ENCODE assay signal across 14 mouse cellular contexts in the genomic region with DNA sequence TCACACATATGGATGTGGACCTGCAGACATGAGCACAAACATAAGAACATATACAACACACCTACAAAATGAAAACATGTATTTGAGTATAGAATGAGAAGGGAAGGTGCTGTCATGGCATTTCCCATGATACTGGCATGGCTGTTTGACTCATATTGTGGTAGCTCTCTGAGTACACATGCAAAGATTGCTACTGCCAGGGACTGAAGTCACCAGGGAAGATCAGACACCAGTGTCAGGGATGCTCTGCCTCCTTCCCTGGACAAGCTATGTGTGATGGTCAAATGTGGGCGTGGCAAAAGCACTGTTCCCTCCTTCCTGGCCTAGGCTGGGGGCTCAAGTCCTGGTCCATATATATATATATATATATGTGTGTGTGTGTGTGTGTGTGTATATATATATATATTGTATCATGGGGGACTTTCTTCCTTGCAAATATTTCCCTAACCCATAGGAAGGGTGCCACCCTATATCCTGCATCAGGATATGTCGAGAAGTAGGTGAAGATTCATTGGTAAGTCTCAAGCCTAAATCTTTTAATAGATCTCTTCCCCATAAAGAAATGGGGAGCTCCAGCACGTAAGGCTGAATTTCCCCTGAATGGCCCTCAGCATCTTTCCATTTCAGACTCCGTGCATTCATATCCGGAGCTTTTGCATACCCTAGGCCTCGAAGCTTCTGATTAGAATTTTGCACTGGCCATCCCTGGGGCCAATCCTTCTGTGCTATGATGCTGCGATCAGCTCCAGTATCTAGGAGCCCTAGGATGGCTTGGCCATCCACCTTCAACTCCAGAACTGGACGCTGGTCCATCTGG. TPM values are rescaled to one million over a fixed set of nuclear protein-coding genes. Genes with fewer than 3 reads are reported as not detected.
DNase-seq lines count a peak whose midpoint lies in the region; ATAC-seq and TF ChIP-seq lines count a peak whose summit lies in the region.
"Not testable (repeated sequence)": the region's sequence is repeated elsewhere in the genome, so short reads cannot be mapped to it uniquely, and the experiment has no call there.
"Had no signal": no experiment of that assay in that cellular context is flagged by ENCODE, and none has a peak within 500 bp of the region (broad histone marks: within the 10 kb centered on the region; RNA-seq: fewer than 3 reads in every experiment).

No protein-coding gene starts in this region.

- TF ChIP-seq POLR2A in limb, embryonic 14.5 days (IDR thresholded peaks at IDR 0.05; ENCODE audit: borderline replicate concordance, extremely low read depth, insufficient read depth, insufficient read length) = not testable (repeated sequence)

- H3K9me3 ChIP-seq in embryonic facial prominence, embryonic 14.5 days (ENCODE audit: control insufficient read depth, low read length) = peaks cover 58% of the 10 kb centered on the region
- peaks cover 48% of the 10 kb centered on the region for H3K9me3 ChIP-seq in heart, embryonic 11.5 days (replicated peaks; ENCODE audit: control insufficient read depth, low read length)
- H3K9me3 ChIP-seq in hindbrain, postnatal 0 days (ENCODE audit: low read length) = peaks cover 52% of the 10 kb centered on the region
- peaks cover 43% of the 10 kb centered on the region for H3K9me3 ChIP-seq in limb, embryonic 14.5 days (ENCODE audit: control insufficient read depth, low read length)
- peaks cover 41% of the 10 kb centered on the region for H3K9me3 ChIP-seq in lung, embryonic 14.5 days (ENCODE audit: low read depth, low read length)
- H3K9me3 ChIP-seq in midbrain, embryonic 14.5 days (ENCODE audit: control insufficient read depth, low read length) = peaks cover 48% of the 10 kb centered on the region

- not testable (repeated sequence) for H3K4me2 ChIP-seq in embryonic facial prominence, embryonic 14.5 days (ENCODE audit: low read depth, low read length); heart, embryonic 11.5 days; hindbrain, postnatal 0 days (ENCODE audit: low read depth, low read length); limb, embryonic 14.5 days (replicated peaks; ENCODE audit: low read depth, low read length, severe bottlenecking); lung, embryonic 14.5 days; midbrain, embryonic 14.5 days (ENCODE audit: low read length)

- ATAC-seq in embryonic facial prominence, embryonic 14.5 days (ENCODE audit: low read depth) = peak; percentile 30; the same call in 1 of the 2 replicates
- ATAC-seq in heart, embryonic 11.5 days (replicated peaks; ENCODE audit: insufficient number of reproducible peaks, low FRiP score, low TSS enrichment) = peak; percentile 54; the same call in 1 of the 2 replicates
- peak; percentile 43; the same call in 1 of the 2 replicates for ATAC-seq in hindbrain, postnatal 0 days
- 0 out of 2 replicates have a peak, but pooled peaks have one; percentile 38 for ATAC-seq in limb, embryonic 14.5 days (ENCODE audit: low FRiP score, low read depth)
- 0 out of 2 replicates have a peak, but pooled peaks have one; percentile 41 for ATAC-seq in lung, embryonic 14.5 days (ENCODE audit: insufficient read depth)
- peak; percentile 46 for ATAC-seq in midbrain, embryonic 14.5 days (ENCODE audit: low FRiP score, low TSS enrichment)

- WGBS in embryonic facial prominence, embryonic 14.5 days = 85% methylated on average over 8 of the region's 8 CpGs
- WGBS in heart, embryonic 11.5 days (ENCODE audit: insufficient replicate concordance) = 76% methylated on average over 8 of the region's 8 CpGs
- 89% methylated on average over 8 of the region's 8 CpGs for WGBS in hindbrain, postnatal 0 days
- 87% methylated on average over 8 of the region's 8 CpGs for WGBS in limb, embryonic 14.5 days
- WGBS in lung, embryonic 14.5 days = 84% methylated on average over 8 of the region's 8 CpGs
- 85% methylated on average over 8 of the region's 8 CpGs for WGBS in midbrain, embryonic 14.5 days

- not testable (repeated sequence) for TF ChIP-seq CTCF in hindbrain, postnatal 0 days (IDR thresholded peaks at IDR 0.05; ENCODE audit: low read depth); lung, embryonic 14.5 days (IDR thresholded peaks at IDR 0.05; ENCODE audit: low read depth)

- not testable (repeated sequence) for H3K27me3 ChIP-seq in embryonic facial prominence, embryonic 14.5 days (replicated peaks; ENCODE audit: control insufficient read depth, insufficient read depth, low read length); heart, embryonic 11.5 days (ENCODE audit: control insufficient read depth, insufficient read depth, low read length); hindbrain, postnatal 0 days (ENCODE audit: insufficient read depth, low read length); limb, embryonic 14.5 days (ENCODE audit: control insufficient read depth, insufficient read depth, low read length); lung, embryonic 14.5 days (ENCODE audit: insufficient read depth, low read length); midbrain, embryonic 14.5 days (ENCODE audit: control insufficient read depth, insufficient read depth, low read length)

- H3K27ac ChIP-seq in embryonic facial prominence, embryonic 14.5 days (replicated peaks; ENCODE audit: low read depth, low read length); heart, embryonic 11.5 days (ENCODE audit: low read depth, low read length); hindbrain, postnatal 0 days; limb, embryonic 14.5 days (replicated peaks; ENCODE audit: low read depth, low read length); lung, embryonic 14.5 days (ENCODE audit: low read depth); midbrain, embryonic 14.5 days (replicated peaks; ENCODE audit: low read depth, low read length): not testable (repeated sequence)

- not testable (repeated sequence) for H3K4me3 ChIP-seq in embryonic facial prominence, embryonic 14.5 days (ENCODE audit: low read depth, low read length); heart, embryonic 11.5 days (ENCODE audit: low read depth, low read length); hindbrain, postnatal 0 days (ENCODE audit: low read length); limb, embryonic 14.5 days (replicated peaks; ENCODE audit: low read length); lung, embryonic 14.5 days (ENCODE audit: low read depth, low read length); midbrain, embryonic 14.5 days (replicated peaks; ENCODE audit: low read depth, low read length)

- not testable (repeated sequence) for DNase-seq in embryonic facial prominence, embryonic 14.5 days (ENCODE audit: low spot score); hindbrain, postnatal 0 days (ENCODE audit: low spot score); limb, embryonic 14.5 days (ENCODE audit: low spot score); lung, embryonic 14.5 days; midbrain, embryonic 14.5 days
- peak; percentile 1 for DNase-seq in thymus, postnatal 0 days (ENCODE audit: low spot score)

- H3K4me1 ChIP-seq in embryonic facial prominence, embryonic 14.5 days (ENCODE audit: control insufficient read depth, insufficient read depth, low read length); heart, embryonic 11.5 days (ENCODE audit: control insufficient read depth, insufficient read depth, low read length); hindbrain, postnatal 0 days (ENCODE audit: insufficient read depth, low read length); limb, embryonic 14.5 days (ENCODE audit: control insufficient read depth, insufficient read depth, low read length); lung, embryonic 14.5 days (ENCODE audit: insufficient read depth); midbrain, embryonic 14.5 days (ENCODE audit: control insufficient read depth, insufficient read depth, low read length): not testable (repeated sequence)

- H3K9ac ChIP-seq in embryonic facial prominence, embryonic 14.5 days (ENCODE audit: low read depth, low read length); heart, embryonic 11.5 days (ENCODE audit: low read depth, low read length); hindbrain, postnatal 0 days (replicated peaks; ENCODE audit: low read length); limb, embryonic 14.5 days (ENCODE audit: low read depth, low read length, severe bottlenecking); lung, embryonic 14.5 days; midbrain, embryonic 14.5 days (replicated peaks; ENCODE audit: low read length): not testable (repeated sequence)

- H3K36me3 ChIP-seq in embryonic facial prominence, embryonic 14.5 days (ENCODE audit: control insufficient read depth, insufficient read depth, low read length); heart, embryonic 11.5 days (ENCODE audit: control insufficient read depth, insufficient read depth, low read length); hindbrain, postnatal 0 days (ENCODE audit: insufficient read depth, low read length); limb, embryonic 14.5 days (ENCODE audit: control insufficient read depth, insufficient read depth, low read length); lung, embryonic 14.5 days (ENCODE audit: insufficient read depth); midbrain, embryonic 14.5 days (ENCODE audit: control insufficient read depth, insufficient read depth, low read length): not testable (repeated sequence)

RNA-seq across cellular contexts. Expression of gene Zfp978, which starts 39.1 kb away (rescaled TPM):
- not detected in 2 replicates for polyA plus RNA-seq in embryonic facial prominence, embryonic 14.5 days (2014; fragmentation: Nextera tagmentation; extraction: Ambion mirVana)
- polyA plus RNA-seq in heart, embryonic 11.5 days (2014; fragmentation: Nextera tagmentation; extraction: Ambion mirVana) = 0.20 TPM in 1 of 2 replicates, not detected in the other
- total RNA-seq in hindbrain, postnatal 0 days (2014; rRNA removed) = not detected in 2 replicates
- 0.26 TPM in 1 of 2 replicates, not detected in the other for polyA plus RNA-seq in hindbrain, postnatal 0 days (2015; fragmentation: Nextera tagmentation; extraction: Ambion mirVana)
- polyA plus RNA-seq in limb, embryonic 14.5 days (2012; rRNA removed) = not detected in 2 replicates
- polyA plus RNA-seq in limb, embryonic 14.5 days (2014; fragmentation: Nextera tagmentation; extraction: Ambion mirVana) = 0.23 TPM in 1 of 2 replicates, not detected in the other
- polyA plus RNA-seq in lung, embryonic 14.5 days (2014; fragmentation: Nextera tagmentation; extraction: Ambion mirVana) = 0.21 TPM in 1 of 2 replicates, not detected in the other
- polyA plus RNA-seq in midbrain, embryonic 14.5 days (2014; fragmentation: Nextera tagmentation; extraction: Ambion mirVana) = 0.22 TPM in 1 of 2 replicates, not detected in the other
- polyA plus RNA-seq in thymus, postnatal 0 days (2015; fragmentation: Nextera tagmentation; extraction: Ambion mirVana) = not detected in 2 replicates
- total RNA-seq: gastrocnemius, postnatal 36 days; layer of hippocampus, adult 8-10 months; left cerebral cortex, postnatal 25 days; megakaryocyte-erythroid progenitor cell, adult 5-6 weeks; monocyte, adult 5-6 weeks had no signal
- polyA plus RNA-seq: forebrain, embryonic 16.5 days; neural tube, embryonic 12.5 days had no signal
